12 mouse cellular contexts compared by ENCODE assay signal in genomic region chr8:73930344-73930743, GRCm38 (mm10).
DNase-seq lines count a peak whose midpoint lies in the region.
"Had no signal": no experiment of that assay in that cellular context is flagged by ENCODE, and none has a peak within 500 bp of the region (broad histone marks: within the 10 kb centered on the region; RNA-seq: fewer than 3 reads in every experiment).

No protein-coding gene starts in this region.

- peak; percentile 14 to 44 for DNase-seq in frontal cortex, adult 2 months (ENCODE audit: extremely low spot score in 1 of 2, low spot score in 1 of 2)
- no peak for DNase-seq in frontal cortex, postnatal 14 days (ENCODE audit: low spot score in 2 of 2)
- DNase-seq in brain, embryonic 18.5 days (ENCODE audit: low read depth, low spot score), result peak; percentile 55
- peak; percentile 4 for DNase-seq in left cerebral cortex, adult 11 months (ENCODE audit: low spot score)
- DNase-seq in right cerebral cortex, postnatal 14 days, result peak; percentile 11
- no peak for DNase-seq in lung, adult 18-20 months
- no peak for DNase-seq in lung, postnatal 14 days
- DNase-seq: adrenal gland, adult 8-10 months; cerebellum, adult 9-11 months; gastrocnemius, postnatal 14 days; kidney, adult 2 months; thymus, postnatal 25 days had no signal

Comparison
In these comparisons a context has a peak if more than half of its experiments do, and no peak if none do; other contexts are left out.
1. DNase-seq: peak in frontal cortex, adult 2 months (2 of 2), brain, embryonic 18.5 days (single experiment), left cerebral cortex, adult 11 months (single experiment) and right cerebral cortex, postnatal 14 days (single experiment); none in frontal cortex, postnatal 14 days (0 of 2), lung, adult 18-20 months (0 of 2) and lung, postnatal 14 days (single experiment).